Mouse (Mus musculus): Measurements from ENCODE around the gene Sdhaf4. TPM values are rescaled to one million over a fixed set of nuclear protein-coding genes. Genes with fewer than 3 reads are reported as not detected.
"Not testable (repeated sequence)": the region's sequence is repeated elsewhere in the genome, so short reads cannot be mapped to it uniquely, and the experiment has no call there.

The Sdhaf4 gene
- polyA plus RNA-seq, 1 experiment from 2014 or later, result 62.3 TPM

GRCm38 (mm10) chr1:23999318-23999717, 6.1 kb downstream of the Sdhaf4 start:
- Histone ChIP-seq H3K4me3 (ENCODE audit: low read depth, low read length) (no peak overlapping the region), H3K27me3 (ENCODE audit: control insufficient read depth, insufficient read depth, low read length) (no peaks in the 10 kb centered on the region), H3K9ac (ENCODE audit: low read length) (no peak overlapping the region), H3K27ac (ENCODE audit: low read depth, low read length) (no peak overlapping the region), H3K36me3 (ENCODE audit: control insufficient read depth, insufficient read depth, low read length) (0 out of 2 replicates have a peak, but pooled peaks cover 3% of the 10 kb centered on the region), H3K4me1 (ENCODE audit: control insufficient read depth, insufficient read depth, low read length) (no peaks in the 10 kb centered on the region), H3K4me2 (ENCODE audit: low read depth) (no peak overlapping the region), H3K9me3 (ENCODE audit: control insufficient read depth, low read length) (no peaks in the 10 kb centered on the region)
- DNase-seq (ENCODE audit: low spot score) (no peak), ATAC-seq (ENCODE audit: insufficient read depth, low FRiP score, low TSS enrichment) (no peak)
- WGBS, result 92% methylated on average over 5 of the region's 5 CpGs

GRCm38 (mm10) chr1:23998866-23999265, 6.6 kb downstream of the Sdhaf4 start:
- 94% methylated on average over 7 of the region's 7 CpGs for WGBS

DNA sequence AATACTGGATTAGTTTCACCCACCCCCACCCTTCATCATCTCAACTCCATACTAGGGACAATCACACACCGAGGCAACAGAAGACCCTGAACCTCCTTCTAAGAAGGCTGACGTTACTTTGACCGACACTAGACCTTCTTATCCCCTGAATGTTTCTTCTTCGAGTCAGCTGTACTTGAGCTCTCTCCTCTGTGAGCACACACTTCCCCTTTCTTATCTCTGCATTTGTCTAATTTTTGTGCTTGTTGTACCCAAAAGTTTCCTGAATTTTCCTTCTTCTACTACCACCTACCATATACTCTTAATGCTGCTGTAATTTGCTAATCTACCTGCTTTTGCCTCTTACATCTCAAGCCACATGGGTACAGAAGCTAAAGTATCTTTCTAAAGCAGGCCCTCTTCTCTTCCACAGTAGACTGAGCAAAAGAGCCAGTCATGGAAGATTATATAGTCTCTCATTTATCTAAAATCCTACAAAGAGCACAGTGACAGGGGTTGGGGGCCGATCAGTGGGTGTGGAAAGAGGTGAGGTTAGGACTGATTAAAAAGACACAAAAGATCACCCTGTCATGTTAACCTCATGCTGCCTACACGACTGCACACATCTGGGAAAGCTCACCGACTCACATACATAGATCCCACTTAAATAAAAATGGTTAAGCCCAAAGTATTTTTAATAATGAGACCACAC, 7.2 kb downstream of the Sdhaf4 start:
- no peak for ATAC-seq (ENCODE audit: insufficient read depth, low FRiP score, low TSS enrichment)
- WGBS, result 86% methylated on average over 7 of the region's 7 CpGs

More at GRCm38 (mm10) chr1:23998866-23999265, 6.6 kb downstream of the Sdhaf4 start:
- Histone ChIP-seq H3K9ac (ENCODE audit: low read length) (no peak overlapping the region), H3K4me1 (ENCODE audit: control insufficient read depth, insufficient read depth, low read length) (no peaks in the 10 kb centered on the region), H3K9me3 (ENCODE audit: control insufficient read depth, low read length) (no peaks in the 10 kb centered on the region), H3K27ac (ENCODE audit: low read depth, low read length) (no peak overlapping the region), H3K36me3 (ENCODE audit: control insufficient read depth, insufficient read depth, low read length) (0 out of 2 replicates have a peak, but pooled peaks cover 3% of the 10 kb centered on the region), H3K4me2 (ENCODE audit: low read depth) (no peak overlapping the region), H3K27me3 (ENCODE audit: control insufficient read depth, insufficient read depth, low read length) (no peaks in the 10 kb centered on the region), H3K4me3 (ENCODE audit: low read depth, low read length) (no peak overlapping the region)
- ATAC-seq (ENCODE audit: insufficient read depth, low FRiP score, low TSS enrichment) (no peak), DNase-seq (ENCODE audit: low spot score) (no peak)

DNA sequence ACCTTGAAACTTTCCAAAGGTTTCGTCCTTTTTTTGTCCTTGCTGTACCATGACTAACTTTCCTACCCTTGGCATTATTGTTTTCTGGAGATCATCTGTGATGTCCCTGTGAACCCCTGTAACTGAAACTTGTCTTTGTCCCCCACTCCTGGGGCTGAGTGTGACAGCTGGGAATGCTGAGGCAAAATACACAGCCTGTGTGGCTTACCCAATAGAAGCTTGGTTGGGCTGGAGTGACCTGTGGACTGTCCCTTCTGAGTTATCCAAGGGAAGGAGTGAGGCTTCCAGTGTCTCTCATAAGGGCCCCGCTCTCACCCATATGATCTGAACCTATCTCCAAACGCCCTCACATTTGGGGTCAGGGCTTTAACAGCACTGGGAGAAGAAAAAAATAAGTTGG, 8.0 kb downstream of the Sdhaf4 start:
- H3K4me1 ChIP-seq (ENCODE audit: control insufficient read depth, insufficient read depth, low read length), result no peaks in the 10 kb centered on the region
- ATAC-seq (ENCODE audit: insufficient read depth, low FRiP score, low TSS enrichment), result no peak
- H3K27ac ChIP-seq (ENCODE audit: low read depth, low read length), result no peak overlapping the region
- no peak overlapping the region for H3K4me3 ChIP-seq (ENCODE audit: low read depth, low read length)
- H3K4me2 ChIP-seq (ENCODE audit: low read depth), result no peak overlapping the region
- H3K9me3 ChIP-seq (ENCODE audit: control insufficient read depth, low read length), result no peaks in the 10 kb centered on the region
- H3K36me3 ChIP-seq (ENCODE audit: control insufficient read depth, insufficient read depth, low read length), result 0 out of 2 replicates have a peak, but pooled peaks cover 3% of the 10 kb centered on the region
- H3K27me3 ChIP-seq (ENCODE audit: control insufficient read depth, insufficient read depth, low read length), result no peaks in the 10 kb centered on the region
- WGBS, result 94% methylated on average over 3 of the region's 3 CpGs
- H3K9ac ChIP-seq (ENCODE audit: low read length), result no peak overlapping the region
- DNase-seq (ENCODE audit: low spot score), result no peak

More for the DNA sequence above, 7.2 kb downstream of the Sdhaf4 start:
- H3K27me3 ChIP-seq (ENCODE audit: control insufficient read depth, insufficient read depth, low read length), result no peaks in the 10 kb centered on the region
- no peaks in the 10 kb centered on the region for H3K4me1 ChIP-seq (ENCODE audit: control insufficient read depth, insufficient read depth, low read length)
- no peak overlapping the region for H3K4me3 ChIP-seq (ENCODE audit: low read depth, low read length)
- H3K27ac ChIP-seq (ENCODE audit: low read depth, low read length), result no peak overlapping the region
- no peak overlapping the region for H3K9ac ChIP-seq (ENCODE audit: low read length)
- H3K4me2 ChIP-seq (ENCODE audit: low read depth), result no peak overlapping the region
- H3K9me3 ChIP-seq (ENCODE audit: control insufficient read depth, low read length), result no peaks in the 10 kb centered on the region
- no peak for DNase-seq (ENCODE audit: low spot score)
- H3K36me3 ChIP-seq (ENCODE audit: control insufficient read depth, insufficient read depth, low read length), result 0 out of 2 replicates have a peak, but pooled peaks cover 3% of the 10 kb centered on the region

- ATAC-seq (ENCODE audit: insufficient read depth, low FRiP score, low TSS enrichment) (no peak), DNase-seq (ENCODE audit: low spot score) (no peak)
- Histone ChIP-seq H3K9ac (ENCODE audit: low read length) (no peak overlapping the region), H3K36me3 (ENCODE audit: control insufficient read depth, insufficient read depth, low read length) (0 out of 2 replicates have a peak, but pooled peaks cover 3% of the 10 kb centered on the region), H3K9me3 (ENCODE audit: control insufficient read depth, low read length) (no peaks in the 10 kb centered on the region), H3K27ac (ENCODE audit: low read depth, low read length) (no peak overlapping the region), H3K4me3 (ENCODE audit: low read depth, low read length) (no peak overlapping the region), H3K4me2 (ENCODE audit: low read depth) (no peak overlapping the region), H3K27me3 (ENCODE audit: control insufficient read depth, insufficient read depth, low read length) (no peaks in the 10 kb centered on the region), H3K4me1 (ENCODE audit: control insufficient read depth, insufficient read depth, low read length) (no peaks in the 10 kb centered on the region)
- 94% methylated on average over 4 of the region's 4 CpGs for WGBS
Measured at GRCm38 (mm10) chr1:23995420-23995819, 10.0 kb downstream of the Sdhaf4 start.

DNA sequence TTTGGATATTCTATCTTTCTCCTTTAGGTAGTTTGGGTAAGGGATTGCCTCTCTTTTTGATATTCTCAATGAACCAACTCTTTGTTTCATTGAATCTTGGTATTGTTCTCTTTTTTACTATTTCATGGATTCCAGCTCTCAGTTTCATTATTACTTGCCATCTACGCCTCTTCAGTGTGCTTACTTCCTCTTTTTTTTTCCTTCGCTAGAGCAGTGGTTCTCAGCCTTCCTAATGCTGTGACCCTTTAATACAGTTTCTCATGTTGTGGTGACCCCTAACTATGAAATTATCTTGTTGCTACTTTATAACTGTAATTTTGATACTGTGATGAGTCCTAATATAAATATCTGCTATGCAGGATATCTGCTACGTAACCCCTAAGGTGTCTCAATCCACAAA, 22.3 kb downstream of the Sdhaf4 start:
- Histone ChIP-seq H3K27me3 (ENCODE audit: control insufficient read depth, insufficient read depth, low read length) (no peaks in the 10 kb centered on the region), H3K9ac (ENCODE audit: low read length) (no peak overlapping the region), H3K27ac (ENCODE audit: low read depth, low read length) (no peak overlapping the region), H3K4me1 (ENCODE audit: control insufficient read depth, insufficient read depth, low read length) (no peaks in the 10 kb centered on the region), H3K4me2 (ENCODE audit: low read depth) (no peak overlapping the region), H3K36me3 (ENCODE audit: control insufficient read depth, insufficient read depth, low read length) (no peaks in the 10 kb centered on the region), H3K9me3 (ENCODE audit: control insufficient read depth, low read length) (no peaks in the 10 kb centered on the region), H3K4me3 (ENCODE audit: low read depth, low read length) (no peak overlapping the region)
- ATAC-seq (ENCODE audit: insufficient read depth, low FRiP score, low TSS enrichment), result no peak
- WGBS, result 88% methylated on average over 3 of the region's 3 CpGs
- no peak for DNase-seq (ENCODE audit: low spot score)

- H3K9ac ChIP-seq (ENCODE audit: low read length), result no peak overlapping the region
- ATAC-seq (ENCODE audit: insufficient read depth, low FRiP score, low TSS enrichment), result no peak
Measured at GRCm38 (mm10) chr1:23978281-23978680, 27.2 kb downstream of the Sdhaf4 start.

DNA sequence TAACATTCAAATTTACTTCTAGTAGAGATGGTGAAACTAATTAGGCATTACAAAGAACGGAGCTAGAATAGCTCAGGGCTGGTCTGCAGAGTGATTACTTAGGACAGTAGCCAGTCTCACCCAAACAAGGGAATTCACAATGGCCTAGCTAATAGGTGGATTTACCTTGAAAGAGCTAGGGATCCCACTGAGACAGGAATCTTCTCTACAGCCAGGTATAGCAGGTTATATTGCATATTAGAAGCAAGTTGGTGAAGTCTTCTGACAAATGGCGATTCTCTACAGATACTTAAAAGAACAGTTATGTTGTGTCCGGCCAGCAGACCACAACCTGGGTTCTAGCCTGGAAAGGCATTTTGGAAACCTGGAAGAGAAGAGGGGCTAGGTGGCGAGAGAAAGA, 34.3 kb downstream of the Sdhaf4 start:
- H3K4me3 ChIP-seq (ENCODE audit: low read depth, low read length); DNase-seq (ENCODE audit: low spot score); H3K9ac ChIP-seq (ENCODE audit: low read length); H3K4me2 ChIP-seq (ENCODE audit: low read depth); H3K36me3 ChIP-seq (ENCODE audit: control insufficient read depth, insufficient read depth, low read length); ATAC-seq (ENCODE audit: insufficient read depth, low FRiP score, low TSS enrichment); H3K27me3 ChIP-seq (ENCODE audit: control insufficient read depth, insufficient read depth, low read length); H3K27ac ChIP-seq (ENCODE audit: low read depth, low read length); H3K4me1 ChIP-seq (ENCODE audit: control insufficient read depth, insufficient read depth, low read length); H3K9me3 ChIP-seq (ENCODE audit: control insufficient read depth, low read length): not testable (repeated sequence)
- WGBS, result 91% methylated on average over 3 of the region's 4 CpGs

More at GRCm38 (mm10) chr1:23978281-23978680, 27.2 kb downstream of the Sdhaf4 start:
- Histone ChIP-seq H3K27ac (ENCODE audit: low read depth, low read length) (no peak overlapping the region), H3K4me3 (ENCODE audit: low read depth, low read length) (no peak overlapping the region), H3K36me3 (ENCODE audit: control insufficient read depth, insufficient read depth, low read length) (no peaks in the 10 kb centered on the region), H3K4me2 (ENCODE audit: low read depth) (no peak overlapping the region), H3K9me3 (ENCODE audit: control insufficient read depth, low read length) (no peaks in the 10 kb centered on the region), H3K4me1 (ENCODE audit: control insufficient read depth, insufficient read depth, low read length) (no peaks in the 10 kb centered on the region), H3K27me3 (ENCODE audit: control insufficient read depth, insufficient read depth, low read length) (no peaks in the 10 kb centered on the region)
- 80% methylated on average over 6 of the region's 6 CpGs for WGBS
- DNase-seq (ENCODE audit: low spot score), result no peak

DNA sequence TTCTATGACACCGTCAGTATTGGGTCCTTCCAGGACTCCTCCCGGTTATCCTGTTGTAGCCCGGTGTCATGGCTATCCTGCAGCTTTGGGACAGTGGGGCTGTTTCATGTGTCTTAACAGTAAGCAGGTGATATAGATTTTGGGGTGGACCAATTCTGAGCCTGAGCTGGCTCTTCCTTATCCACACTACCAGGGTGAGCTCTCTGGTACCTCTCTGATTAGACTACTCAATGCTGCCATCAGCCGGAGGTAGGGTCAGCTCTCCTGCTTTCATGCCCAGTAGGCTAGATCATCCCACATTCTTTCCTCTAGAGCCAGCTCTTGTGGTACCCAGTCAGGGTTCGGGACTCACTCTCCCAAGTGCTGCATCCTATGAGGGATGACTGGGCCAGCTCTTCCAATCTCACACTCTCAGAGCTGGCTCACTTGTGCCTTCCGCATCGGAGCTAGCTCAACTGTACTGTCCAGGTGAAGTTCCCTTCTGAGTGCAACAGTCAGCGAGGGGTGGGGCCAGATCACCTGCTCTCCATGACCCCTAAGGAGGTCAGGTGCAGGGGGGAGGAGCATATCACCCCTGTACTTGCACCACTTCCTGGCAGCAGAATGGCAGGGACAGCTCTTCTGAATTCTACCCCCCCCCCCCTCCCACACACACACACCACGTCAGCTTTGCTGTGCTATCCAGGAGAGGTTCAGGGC, 37.3 kb downstream of the Sdhaf4 start:
- Histone ChIP-seq H3K9ac (ENCODE audit: low read length) (no peak overlapping the region), H3K4me3 (ENCODE audit: low read depth, low read length) (no peak overlapping the region), H3K36me3 (ENCODE audit: control insufficient read depth, insufficient read depth, low read length) (no peaks in the 10 kb centered on the region), H3K4me1 (ENCODE audit: control insufficient read depth, insufficient read depth, low read length) (no peaks in the 10 kb centered on the region), H3K4me2 (ENCODE audit: low read depth) (no peak overlapping the region), H3K27me3 (ENCODE audit: control insufficient read depth, insufficient read depth, low read length) (no peaks in the 10 kb centered on the region), H3K27ac (ENCODE audit: low read depth, low read length) (no peak overlapping the region), H3K9me3 (ENCODE audit: control insufficient read depth, low read length) (no peaks in the 10 kb centered on the region)
- 90% methylated on average over 8 of the region's 9 CpGs for WGBS
- DNase-seq (ENCODE audit: low spot score) (no peak), ATAC-seq (ENCODE audit: insufficient read depth, low FRiP score, low TSS enrichment) (no peak)

All from neural tube, embryonic 11.5 days (tissue).